Mouse (Mus musculus): Measurements from ENCODE around the gene Gm14434. TPM values are rescaled to one million over a fixed set of nuclear protein-coding genes. Genes with fewer than 3 reads are reported as not detected.
"Not testable (repeated sequence)": the region's sequence is repeated elsewhere in the genome, so short reads cannot be mapped to it uniquely, and the experiment has no call there.

The Gm14434 gene
- polyA plus RNA-seq (2014; fragmentation: Nextera tagmentation; extraction: Ambion mirVana): 3.0 TPM in 1 of 2 replicates, not detected in the other

DNA sequence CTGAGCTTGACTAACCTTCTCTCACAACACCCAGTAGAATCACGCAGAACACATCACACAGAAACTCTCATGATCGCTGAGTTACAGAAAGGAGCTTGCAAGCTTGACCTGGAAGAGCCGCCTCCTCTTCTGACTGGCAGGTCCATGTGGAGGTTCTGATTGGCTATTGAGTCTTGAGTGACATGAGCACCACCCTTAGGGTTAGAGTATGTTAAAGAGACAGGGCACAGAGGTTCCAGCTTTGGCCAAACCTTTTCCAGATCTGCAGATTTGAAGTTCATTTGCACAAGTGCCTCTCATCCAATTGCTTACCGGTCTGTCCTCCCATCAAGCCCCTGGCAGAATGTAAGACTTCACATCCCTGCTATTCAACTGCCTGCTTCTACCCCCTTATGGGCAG, at the start of gene Gm14434:
Gm14434 (minus strand) TSS at position 101 of the 400 bp plus-strand sequence.
- ATAC-seq (ENCODE audit: insufficient number of reproducible peaks, insufficient read depth, low FRiP score, low read depth); H3K9ac ChIP-seq (ENCODE audit: low read length); H3K4me2 ChIP-seq (ENCODE audit: low read length); H3K27ac ChIP-seq (replicated peaks in 1 of 2; ENCODE audit: control insufficient read depth in 1 of 2, insufficient read depth in 1 of 2, low read depth in 2 of 2, low read length in 2 of 2); H3K4me3 ChIP-seq (ENCODE audit: control insufficient read depth in 1 of 2, insufficient read depth in 1 of 2, low read depth in 1 of 2, low read length in 2 of 2); H3K4me1 ChIP-seq (ENCODE audit: control insufficient read depth in 2 of 2, insufficient read depth in 2 of 2, low read length in 2 of 2); H3K9me3 ChIP-seq (ENCODE audit: control insufficient read depth, low read length); H3K27me3 ChIP-seq (ENCODE audit: control insufficient read depth, insufficient read depth, low read length); H3K36me3 ChIP-seq (ENCODE audit: control insufficient read depth, insufficient read depth, low read length): not testable (repeated sequence)
- no CpG with 5 or more reads among the region's 4 CpGs for WGBS

DNA sequence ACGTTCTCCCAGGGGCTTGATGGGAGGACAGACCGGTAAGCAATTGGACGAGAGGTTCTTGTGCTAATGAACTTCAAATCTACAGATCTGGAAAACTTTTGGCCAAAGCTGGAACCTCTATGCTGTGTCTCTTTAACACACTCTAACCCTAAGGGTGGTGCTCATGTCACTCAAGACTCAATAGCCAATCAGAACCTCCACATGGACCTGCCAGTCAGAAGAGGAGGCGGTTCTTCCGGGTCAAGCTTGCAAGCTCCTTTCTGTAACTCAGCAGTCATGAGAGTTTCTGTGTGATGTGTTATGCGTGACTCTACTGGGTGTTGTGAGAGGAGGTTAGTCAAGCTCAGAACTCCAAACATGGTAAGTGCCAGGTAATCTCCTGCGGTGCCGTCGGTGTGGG, 34.2 kb upstream of the Gm14434 start, which contains the start of gene Zfp967:
Zfp967 (plus strand) TSS at position 301 of the 400 bp plus-strand sequence.
- not testable (repeated sequence) for H3K4me2 ChIP-seq (ENCODE audit: low read length); ATAC-seq (ENCODE audit: insufficient number of reproducible peaks, insufficient read depth, low FRiP score, low read depth); H3K36me3 ChIP-seq (ENCODE audit: control insufficient read depth, insufficient read depth, low read length); H3K27me3 ChIP-seq (ENCODE audit: control insufficient read depth, insufficient read depth, low read length); H3K9me3 ChIP-seq (ENCODE audit: control insufficient read depth, low read length); H3K4me3 ChIP-seq (ENCODE audit: control insufficient read depth in 1 of 2, insufficient read depth in 1 of 2, low read depth in 1 of 2, low read length in 2 of 2); H3K27ac ChIP-seq (replicated peaks in 1 of 2; ENCODE audit: control insufficient read depth in 1 of 2, insufficient read depth in 1 of 2, low read depth in 2 of 2, low read length in 2 of 2); H3K4me1 ChIP-seq (ENCODE audit: control insufficient read depth in 2 of 2, insufficient read depth in 2 of 2, low read length in 2 of 2); H3K9ac ChIP-seq (ENCODE audit: low read length)
- WGBS: no CpG with 5 or more reads among the region's 9 CpGs

DNA sequence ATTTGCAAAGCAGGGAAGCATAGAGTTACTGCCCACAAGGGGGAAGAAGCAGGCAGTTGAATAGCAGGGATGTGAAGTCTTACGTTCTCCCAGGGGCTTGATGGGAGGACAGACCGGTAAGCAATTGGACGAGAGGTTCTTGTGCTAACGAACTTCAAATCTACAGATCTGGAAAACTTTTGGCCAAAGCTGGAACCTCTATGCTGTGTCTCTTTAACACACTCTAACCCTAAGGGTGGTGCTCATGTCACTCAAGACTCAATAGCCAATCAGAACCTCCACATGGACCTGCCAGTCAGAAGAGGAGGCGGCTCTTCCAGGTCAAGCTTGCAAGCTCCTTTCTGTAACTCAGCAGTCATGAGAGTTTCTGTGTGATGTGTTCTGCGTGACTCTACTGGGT, 63.3 kb downstream of the Gm14434 start, which contains the start of gene Gm14435:
Gm14435 (plus strand) TSS at position 301 of the 400 bp plus-strand sequence.
- not testable (repeated sequence) for H3K27ac ChIP-seq (replicated peaks in 1 of 2; ENCODE audit: control insufficient read depth in 1 of 2, insufficient read depth in 1 of 2, low read depth in 2 of 2, low read length in 2 of 2); H3K9me3 ChIP-seq (ENCODE audit: control insufficient read depth, low read length); H3K27me3 ChIP-seq (ENCODE audit: control insufficient read depth, insufficient read depth, low read length); H3K4me1 ChIP-seq (ENCODE audit: control insufficient read depth in 2 of 2, insufficient read depth in 2 of 2, low read length in 2 of 2); H3K9ac ChIP-seq (ENCODE audit: low read length); H3K4me3 ChIP-seq (ENCODE audit: control insufficient read depth in 1 of 2, insufficient read depth in 1 of 2, low read depth in 1 of 2, low read length in 2 of 2); H3K36me3 ChIP-seq (ENCODE audit: control insufficient read depth, insufficient read depth, low read length); H3K4me2 ChIP-seq (ENCODE audit: low read length); ATAC-seq (ENCODE audit: insufficient number of reproducible peaks, insufficient read depth, low FRiP score, low read depth)
- WGBS: no CpG with 5 or more reads among the region's 6 CpGs

Other genes with a start within 250 kb of the Gm14434 start
- not detected in 2 replicates for gene Gm11009, start 167.3 kb downstream of the Gm14434 start, polyA plus RNA-seq (2014; fragmentation: Nextera tagmentation; extraction: Ambion mirVana)
- 17.1 and 17.6 TPM in 2 replicates for gene Gm14435, start 63.2 kb downstream of the Gm14434 start, polyA plus RNA-seq (2014; fragmentation: Nextera tagmentation; extraction: Ambion mirVana)
- gene Zfp967, start 34.3 kb upstream of the Gm14434 start, polyA plus RNA-seq (2014; fragmentation: Nextera tagmentation; extraction: Ambion mirVana): not detected in 2 replicates
- gene Gm14308, start 149.6 kb upstream of the Gm14434 start, polyA plus RNA-seq (2014; fragmentation: Nextera tagmentation; extraction: Ambion mirVana): 13.5 and 19.5 TPM in 2 replicates
- 10.4 and 12.7 TPM in 2 replicates for gene Zfp973, start 183.7 kb upstream of the Gm14434 start, polyA plus RNA-seq (2014; fragmentation: Nextera tagmentation; extraction: Ambion mirVana)
- gene Gm14305, start 221.5 kb upstream of the Gm14434 start, polyA plus RNA-seq (2014; fragmentation: Nextera tagmentation; extraction: Ambion mirVana): 23.7 and 26.9 TPM in 2 replicates

Data from heart, embryonic 14.5 days (tissue).